Mouse (Mus musculus) liver, embryonic 14.5 days (tissue): ENCODE measurements at regions not wholly inside any gene's neighbourhood (a gene's known extent, or its start where the extent isn't known, plus 50 kb on each side); places are given as distances from the start of the nearest gene placed in this dataset.

Experiments
- ATAC-seq: fragments of 200-750 bp; cut with Nextera tagmentation; 2 replicates; pipeline ENCODE4 v1.8.0; 2017; ENCODE audit warnings: moderate number of reproducible peaks, mild to moderate bottlenecking, moderate library complexity; ENCODE audit not compliant: insufficient read depth
- DNase-seq, 3 experiments: peaks; one replicate each; pipeline ENCODE4 v3.0.0-alpha.2; 2012 to 2013; ENCODE audit warnings: low read depth in 3 of 3, low spot score in 3 of 3
- H3K27ac ChIP-seq: fragments of 300-500 bp; sonication (generic); 2 replicates; pipeline ENCODE4 v1.5.1; 2014; ENCODE audit warnings: moderate library complexity, mild to moderate bottlenecking, control low read depth, inconsistent platforms
- H3K27me3 ChIP-seq: fragments of 300-500 bp; sonication (generic); 2 replicates; pipeline ENCODE4 v1.6.1; 2014; ENCODE audit warnings: mild to moderate bottlenecking, low read length, moderate library complexity; ENCODE audit not compliant: control insufficient read depth, insufficient read depth
- H3K36me3 ChIP-seq: fragments of 300-500 bp; sonication (generic); replicated peaks from 2 replicates; pipeline ENCODE4 v1.6.1; 2014; ENCODE audit warnings: low read depth; ENCODE audit not compliant: control insufficient read depth, insufficient read depth
- H3K4me1 ChIP-seq, 2 experiments: fragments of 200-500 bp in 1 of 2; fragments of 300-500 bp in 1 of 2; sonication (generic) in 1 of 2; replicated peaks; 2 replicates each; pipeline ENCODE4 v1.6.1; 2012 to 2014; ENCODE audit warnings: antibody characterized with exemption in 1 of 2, inconsistent platforms in 1 of 2, low read length in 1 of 2; ENCODE audit not compliant: control insufficient read depth in 2 of 2, insufficient read depth in 2 of 2
- H3K4me2 ChIP-seq: fragments of 300-500 bp; sonication (generic); 2 replicates; pipeline ENCODE4 v1.6.1; 2014; ENCODE audit warnings: low read depth, mild to moderate bottlenecking, control low read depth, moderate library complexity
- H3K4me3 ChIP-seq, 2 experiments: fragments of 200-500 bp in 1 of 2; fragments of 300-500 bp in 1 of 2; sonication (generic) in 1 of 2; 2 replicates each; pipeline ENCODE4 v1.5.1; 2012 to 2014; ENCODE audit warnings: low read depth in 2 of 2, low read length in 2 of 2, mild to moderate bottlenecking in 2 of 2, control low read depth in 1 of 2, inconsistent platforms in 1 of 2, moderate library complexity in 1 of 2; ENCODE audit not compliant: insufficient read depth in 1 of 2
- H3K9ac ChIP-seq: fragments of 300-500 bp; sonication (generic); replicated peaks from 2 replicates; pipeline ENCODE4 v1.6.1; 2014; ENCODE audit warnings: mild to moderate bottlenecking, control low read depth, moderate library complexity
- H3K9me3 ChIP-seq: fragments of 300-500 bp; sonication (generic); 2 replicates; pipeline ENCODE4 v1.6.1; 2016; ENCODE audit warnings: low read length, mixed read lengths; ENCODE audit not compliant: control insufficient read depth
- CTCF ChIP-seq: IDR thresholded peaks from 2 replicates; pipeline ENCODE4 v1.5.1; 2016; ENCODE audit warnings: antibody characterized with exemption, low read depth, control low read depth
- EP300 ChIP-seq: IDR thresholded peaks from 2 replicates; pipeline ENCODE4 v1.6.1; 2016; ENCODE audit warnings: antibody characterized with exemption, low read depth
- WGBS: fragments of 180-500 bp; shearing (Covaris S2); extraction: QIAGEN DNeasy Blood & Tissue Kit; methylation state at CpG from one replicate; pipeline ENCODE4 v1.1.7; 2014; ENCODE audit not compliant: insufficient replicate concordance; 5-methylcytosine and 5-hydroxymethylcytosine counted together

- ATAC-seq, result no peak
- no peak overlapping the region for H3K9ac ChIP-seq
Observed at GRCm38 (mm10) chr2:101165942-101166341, 458.6 kb upstream of the Rag2 start.

GRCm38 (mm10) chr2:101172806-101173205 is 451.7 kb upstream of the Rag2 start:
- no peak for DNase-seq
- 56% methylated on average over 6 of the region's 6 CpGs for WGBS
- no peak for ATAC-seq
- no peaks in the 10 kb centered on the region for H3K4me1 ChIP-seq
- TF ChIP-seq EP300, result no peak
- no peak overlapping the region for H3K4me2 ChIP-seq
- H3K9me3 ChIP-seq, result no peaks in the 10 kb centered on the region
- H3K27ac ChIP-seq, result no peak overlapping the region
- no peak overlapping the region for H3K9ac ChIP-seq
- H3K36me3 ChIP-seq, result no peaks in the 10 kb centered on the region
- H3K4me3 ChIP-seq, result no peak overlapping the region
- H3K27me3 ChIP-seq, result no peaks in the 10 kb centered on the region

More at GRCm38 (mm10) chr2:101165942-101166341, 458.6 kb upstream of the Rag2 start:
- Histone ChIP-seq H3K9me3 (no peaks in the 10 kb centered on the region), H3K4me3 (no peak overlapping the region), H3K27me3 (no peaks in the 10 kb centered on the region), H3K36me3 (no peaks in the 10 kb centered on the region), H3K4me2 (no peak overlapping the region), H3K27ac (no peak overlapping the region), H3K4me1 (no peaks in the 10 kb centered on the region)
- 68% methylated on average over 6 of the region's 6 CpGs for WGBS
- TF ChIP-seq CTCF (no peak), EP300 (no peak)
- no peak for DNase-seq

GRCm38 (mm10) chr2:101175124-101175523 is 449.4 kb upstream of the Rag2 start:
- Histone ChIP-seq H3K4me2 (no peak overlapping the region), H3K4me3 (no peak overlapping the region), H3K36me3 (no peaks in the 10 kb centered on the region), H3K27ac (no peak overlapping the region), H3K4me1 (no peaks in the 10 kb centered on the region), H3K9ac (no peak overlapping the region), H3K27me3 (no peaks in the 10 kb centered on the region), H3K9me3 (no peaks in the 10 kb centered on the region)
- DNase-seq (peak in 1 of 3 experiments; percentile 2), ATAC-seq (no peak)
- 29% methylated on average over 3 of the region's 3 CpGs for WGBS
- no peak for TF ChIP-seq EP300
- TF ChIP-seq CTCF, result no peak

- Histone ChIP-seq H3K4me1 (no peaks in the 10 kb centered on the region), H3K36me3 (no peaks in the 10 kb centered on the region), H3K4me2 (no peak overlapping the region), H3K27ac (no peak overlapping the region), H3K9ac (no peak overlapping the region), H3K4me3 (no peak overlapping the region), H3K27me3 (no peaks in the 10 kb centered on the region), H3K9me3 (no peaks in the 10 kb centered on the region)
- 55% methylated on average over 3 of the region's 3 CpGs for WGBS
- TF ChIP-seq EP300 (no peak), CTCF (no peak)
- ATAC-seq (no peak), DNase-seq (no peak)
Observed at GRCm38 (mm10) chr2:101206637-101207036, 417.9 kb upstream of the Rag2 start.

GRCm38 (mm10) chr2:101209136-101209535 is 415.4 kb upstream of the Rag2 start:
- H3K27me3 ChIP-seq, result no peaks in the 10 kb centered on the region
- no peak overlapping the region for H3K4me2 ChIP-seq
- TF ChIP-seq CTCF (no peak), EP300 (no peak)
- H3K4me3 ChIP-seq, result no peak overlapping the region
- H3K9ac ChIP-seq, result no peak overlapping the region
- H3K4me1 ChIP-seq, result no peaks in the 10 kb centered on the region
- H3K9me3 ChIP-seq, result no peaks in the 10 kb centered on the region
- H3K36me3 ChIP-seq, result no peaks in the 10 kb centered on the region
- DNase-seq (no peak), ATAC-seq (no peak)
- WGBS, result 59% methylated on average over 4 of the region's 4 CpGs
- no peak overlapping the region for H3K27ac ChIP-seq

GRCm38 (mm10) chr2:101220759-101221158 is 403.8 kb upstream of the Rag2 start:
- no peaks in the 10 kb centered on the region for H3K9me3 ChIP-seq
- no peaks in the 10 kb centered on the region for H3K27me3 ChIP-seq
- no peak overlapping the region for H3K9ac ChIP-seq
- H3K36me3 ChIP-seq, result no peaks in the 10 kb centered on the region
- ATAC-seq (no peak), DNase-seq (no peak)
- no peak overlapping the region for H3K4me2 ChIP-seq
- H3K4me3 ChIP-seq, result no peak overlapping the region
- H3K4me1 ChIP-seq, result no peaks in the 10 kb centered on the region
- no peak for TF ChIP-seq CTCF
- TF ChIP-seq EP300, result no peak
- no peak overlapping the region for H3K27ac ChIP-seq
